Mouse (Mus musculus): Measurements from ENCODE around the gene Prkcg. TPM values are rescaled to one million over a fixed set of nuclear protein-coding genes. Genes with fewer than 3 reads are reported as not detected.
A peak's percentile ranks its signal among the peaks of the same experiment; 100 is the strongest.

Prkcg gene
- polyA plus RNA-seq, 1 experiment: not detected

DNA sequence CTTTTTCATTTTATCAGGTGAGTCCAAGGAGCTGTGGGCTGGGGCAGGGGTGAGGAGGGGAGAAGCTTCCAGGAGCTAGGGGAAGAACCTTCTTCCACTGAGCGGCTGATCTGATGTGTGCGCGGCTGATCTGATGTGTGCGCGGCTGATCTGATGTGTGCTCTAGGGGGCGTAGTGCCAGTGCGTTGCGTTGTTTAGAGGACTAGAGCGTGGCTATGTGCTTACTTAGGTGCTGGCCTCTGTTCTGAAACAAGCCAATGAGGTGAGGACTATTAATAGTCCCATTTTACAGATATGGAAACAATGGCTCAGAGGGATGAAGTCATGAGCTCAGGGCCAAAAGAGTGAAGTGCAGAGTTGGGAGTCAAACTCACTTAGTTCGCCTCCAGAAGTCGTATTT lies 50.0 kb downstream of the Prkcg start:
- H3K27ac ChIP-seq (ENCODE audit: insufficient read depth, low read depth, low read length): 0 out of 2 replicates have a peak overlapping the region, but pooled peaks have one; percentile 15
- TF ChIP-seq POLR2A (IDR thresholded peaks at IDR 0.05; ENCODE audit: insufficient read depth, low read depth, low read length) (no peak), CTCF (IDR thresholded peaks at IDR 0.05; ENCODE audit: insufficient read depth, low read depth, low read length) (no peak)
- 65% methylated on average over 11 of the region's 11 CpGs for WGBS
- peaks cover 14% of the 10 kb centered on the region for H3K4me1 ChIP-seq (ENCODE audit: control insufficient read depth, insufficient read depth, low read length)
- no peak overlapping the region for H3K4me3 ChIP-seq (ENCODE audit: insufficient read depth, low read depth, low read length)

DNA sequence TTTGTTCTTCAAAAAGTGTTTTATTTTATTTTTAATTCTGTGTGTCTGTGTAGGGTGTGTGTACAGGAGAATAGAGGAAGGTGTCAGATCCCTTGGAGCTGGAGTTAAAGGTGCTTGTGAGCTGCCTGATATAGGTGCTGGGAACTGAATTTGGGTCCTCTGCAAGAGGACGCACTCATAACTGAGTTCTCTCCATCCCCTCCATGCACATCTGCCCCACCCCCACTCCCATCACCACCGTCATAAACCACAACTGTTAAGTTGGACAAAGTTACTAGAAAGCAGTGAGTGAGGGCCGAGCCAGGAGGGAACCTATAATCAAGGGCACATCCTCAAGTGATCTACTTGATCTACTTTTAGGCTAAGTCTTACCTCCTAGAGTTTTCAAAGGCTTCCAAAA lies 54.9 kb downstream of the Prkcg start:
- 92% methylated on average over 3 of the region's 3 CpGs for WGBS
- Histone ChIP-seq H3K4me3 (ENCODE audit: insufficient read depth, low read depth, low read length) (no peak overlapping the region), H3K4me1 (ENCODE audit: control insufficient read depth, insufficient read depth, low read length) (peaks cover 2% of the 10 kb centered on the region), H3K27ac (ENCODE audit: insufficient read depth, low read depth, low read length) (no peak overlapping the region)
- TF ChIP-seq CTCF (IDR thresholded peaks at IDR 0.05; ENCODE audit: insufficient read depth, low read depth, low read length) (no peak), POLR2A (IDR thresholded peaks at IDR 0.05; ENCODE audit: insufficient read depth, low read depth, low read length) (no peak)

DNA sequence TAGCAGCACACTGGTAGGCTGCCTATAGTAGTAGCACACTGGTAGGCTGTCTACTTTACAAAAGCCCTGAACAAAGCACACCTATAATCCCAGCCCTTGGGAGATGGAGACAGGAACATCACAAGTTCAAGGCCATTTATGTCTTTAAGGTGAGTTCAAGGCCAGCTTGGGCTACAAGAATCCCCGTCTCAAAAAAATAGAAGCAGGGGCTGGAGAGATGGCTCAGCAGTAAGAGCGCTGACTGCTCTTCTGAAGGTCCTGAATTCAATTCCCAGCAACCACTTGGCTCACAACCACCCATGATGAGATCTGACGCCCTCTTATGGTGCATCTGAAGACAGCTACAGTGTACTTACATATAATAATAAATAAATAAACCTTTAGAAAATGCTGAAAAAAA lies 56.3 kb downstream of the Prkcg start:
- TF ChIP-seq CTCF (IDR thresholded peaks at IDR 0.05; ENCODE audit: insufficient read depth, low read depth, low read length) (no peak), POLR2A (IDR thresholded peaks at IDR 0.05; ENCODE audit: insufficient read depth, low read depth, low read length) (no peak)
- WGBS: 96% methylated on average over 3 of the region's 3 CpGs
- Histone ChIP-seq H3K4me3 (ENCODE audit: insufficient read depth, low read depth, low read length) (no peak overlapping the region), H3K4me1 (ENCODE audit: control insufficient read depth, insufficient read depth, low read length) (no peaks in the 10 kb centered on the region), H3K27ac (ENCODE audit: insufficient read depth, low read depth, low read length) (no peak overlapping the region)

DNA sequence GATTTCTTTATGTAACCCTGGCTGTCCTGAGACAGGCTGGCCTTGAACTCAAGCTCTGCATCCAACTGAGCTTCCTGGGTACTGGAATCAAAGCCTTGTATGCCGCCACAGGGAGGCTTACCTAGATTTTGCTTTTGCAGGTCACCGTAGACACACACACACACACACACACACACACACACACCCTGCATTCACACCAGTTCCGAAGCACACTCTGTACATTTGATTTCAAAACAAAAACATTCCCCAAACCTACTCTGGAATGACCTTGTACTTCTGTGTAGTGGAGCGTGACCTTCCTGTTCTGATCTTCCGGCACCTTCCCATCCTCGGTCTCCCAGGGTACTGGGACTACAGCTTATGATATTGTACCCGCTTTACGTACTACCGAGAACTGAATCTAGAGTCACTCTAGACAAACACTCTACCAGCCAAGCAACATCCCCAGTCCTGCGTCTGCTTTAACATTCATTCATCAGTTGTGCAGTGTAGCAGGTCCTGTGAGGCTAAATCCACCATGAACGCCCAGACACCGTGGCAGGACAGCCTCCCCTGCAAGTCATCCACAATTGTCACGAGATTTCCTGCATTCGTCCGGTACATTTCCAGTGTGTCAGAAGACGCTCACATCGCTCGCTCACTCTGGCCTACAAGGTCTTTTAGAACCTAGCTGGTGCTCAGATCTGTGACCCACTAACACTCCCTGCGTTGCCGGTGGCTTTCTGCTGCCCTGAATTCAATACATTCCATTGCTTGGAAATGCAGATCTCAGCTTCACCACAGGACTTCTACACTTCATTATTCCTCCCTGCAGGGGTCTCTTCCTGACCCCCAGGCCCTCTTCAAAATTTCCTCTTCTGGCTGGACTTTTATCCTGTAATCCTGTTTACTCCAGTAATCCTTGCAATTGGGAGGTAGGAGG lies 58.6 kb downstream of the Prkcg start:
- Histone ChIP-seq H3K4me1 (ENCODE audit: control insufficient read depth, insufficient read depth, low read length) (no peaks in the 10 kb centered on the region), H3K4me3 (ENCODE audit: insufficient read depth, low read depth, low read length) (no peak overlapping the region), H3K27ac (ENCODE audit: insufficient read depth, low read depth, low read length) (peak overlapping the region; percentile 17; the same call in 1 of the 2 replicates)
- TF ChIP-seq POLR2A (IDR thresholded peaks at IDR 0.05; ENCODE audit: insufficient read depth, low read depth, low read length) (no peak), CTCF (IDR thresholded peaks at IDR 0.05; ENCODE audit: insufficient read depth, low read depth, low read length) (no peak)
- 49% methylated on average over 20 of the region's 20 CpGs for WGBS

DNA sequence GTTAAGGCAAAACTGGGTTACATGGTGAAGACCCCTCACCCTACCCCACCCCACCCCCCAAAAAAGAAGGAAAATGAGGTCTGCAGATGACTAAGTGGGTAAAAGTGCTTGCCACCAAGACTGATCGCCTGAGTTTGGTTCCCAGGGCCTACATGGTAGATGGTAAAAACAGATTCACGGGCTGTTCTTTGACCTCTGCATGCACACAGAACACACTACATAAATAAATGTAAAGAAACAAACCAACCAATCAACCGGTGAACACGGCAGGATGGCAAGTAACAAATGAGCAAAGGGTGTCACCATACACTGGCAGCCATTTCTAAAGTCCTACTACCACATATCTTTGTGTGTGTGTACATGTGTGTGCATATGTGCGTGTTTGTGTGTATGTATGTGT lies 59.3 kb downstream of the Prkcg start:
- WGBS: 60% methylated on average over 5 of the region's 5 CpGs
- no peak overlapping the region for H3K4me3 ChIP-seq (ENCODE audit: insufficient read depth, low read depth, low read length)
- TF ChIP-seq CTCF (IDR thresholded peaks at IDR 0.05; ENCODE audit: insufficient read depth, low read depth, low read length): no peak
- no peak for TF ChIP-seq POLR2A (IDR thresholded peaks at IDR 0.05; ENCODE audit: insufficient read depth, low read depth, low read length)
- no peak overlapping the region for H3K27ac ChIP-seq (ENCODE audit: insufficient read depth, low read depth, low read length)
- H3K4me1 ChIP-seq (ENCODE audit: control insufficient read depth, insufficient read depth, low read length): no peaks in the 10 kb centered on the region

DNA sequence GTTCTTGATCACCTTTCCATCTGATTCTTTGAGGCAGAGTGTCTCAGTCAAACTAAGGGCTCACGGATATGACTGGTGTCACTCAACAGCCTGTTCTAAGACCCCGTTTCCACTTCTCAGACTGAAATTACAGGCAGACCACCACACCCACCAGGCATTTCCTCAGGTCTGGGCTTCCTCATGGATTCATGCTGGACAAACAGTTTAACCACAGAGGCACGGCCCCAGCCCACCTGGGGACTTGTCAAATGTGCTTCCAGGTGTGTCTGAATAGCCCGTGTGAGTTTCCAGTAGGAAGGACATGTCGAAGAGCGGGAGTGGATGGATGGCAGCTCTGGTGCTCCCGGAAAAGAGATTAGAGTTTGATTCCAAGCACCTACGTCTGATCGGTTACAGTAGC lies 60.8 kb downstream of the Prkcg start:
- TF ChIP-seq CTCF (IDR thresholded peaks at IDR 0.05; ENCODE audit: insufficient read depth, low read depth, low read length) (no peak), POLR2A (IDR thresholded peaks at IDR 0.05; ENCODE audit: insufficient read depth, low read depth, low read length) (no peak)
- H3K4me1 ChIP-seq (ENCODE audit: control insufficient read depth, insufficient read depth, low read length): no peaks in the 10 kb centered on the region
- no peak overlapping the region for H3K4me3 ChIP-seq (ENCODE audit: insufficient read depth, low read depth, low read length)
- 94% methylated on average over 9 of the region's 9 CpGs for WGBS
- no peak overlapping the region for H3K27ac ChIP-seq (ENCODE audit: insufficient read depth, low read depth, low read length)

DNA sequence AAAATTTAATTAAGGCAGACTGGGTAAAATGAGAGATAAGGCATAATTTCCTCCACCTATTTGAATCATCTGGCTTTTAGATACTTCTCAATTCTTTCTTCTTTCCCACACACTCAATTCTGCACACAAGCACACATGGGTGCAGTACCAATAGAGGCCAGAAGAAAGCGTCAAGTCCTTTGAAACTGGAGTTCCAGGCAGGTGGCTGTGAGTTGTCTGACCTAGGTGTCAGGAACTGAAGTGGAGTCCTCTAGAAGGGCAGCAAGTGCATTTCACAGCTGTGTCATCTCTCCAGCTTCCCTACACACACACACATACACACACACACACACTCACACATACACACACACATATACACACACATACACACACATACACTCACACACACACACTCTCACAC lies 62.6 kb downstream of the Prkcg start:
- Histone ChIP-seq H3K27ac (ENCODE audit: insufficient read depth, low read depth, low read length) (no peak overlapping the region), H3K4me1 (ENCODE audit: control insufficient read depth, insufficient read depth, low read length) (no peaks in the 10 kb centered on the region), H3K4me3 (ENCODE audit: insufficient read depth, low read depth, low read length) (no peak overlapping the region)
- 84% methylated on average over 1 of the region's 1 CpGs for WGBS
- TF ChIP-seq POLR2A (IDR thresholded peaks at IDR 0.05; ENCODE audit: insufficient read depth, low read depth, low read length) (no peak), CTCF (IDR thresholded peaks at IDR 0.05; ENCODE audit: insufficient read depth, low read depth, low read length) (no peak)

DNA sequence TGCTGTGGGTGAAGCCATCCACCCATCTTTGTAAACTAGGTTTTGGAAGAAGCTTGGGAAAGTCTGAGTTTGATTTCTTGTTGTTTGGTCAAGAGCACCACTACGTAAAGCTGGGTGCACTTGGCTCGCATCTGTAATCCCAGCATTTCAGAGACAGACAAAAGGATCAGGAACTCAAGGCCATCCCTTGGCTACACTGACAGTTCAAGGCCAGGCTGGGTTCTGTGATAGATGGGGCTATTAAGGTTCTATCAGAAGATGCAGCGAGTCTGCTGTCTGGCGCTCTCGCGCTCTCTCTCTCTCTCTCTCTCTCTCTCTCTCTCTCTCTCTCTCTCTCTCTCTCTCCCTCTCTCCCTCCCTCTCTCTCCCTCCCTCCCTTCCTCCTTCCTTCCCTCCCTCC lies 65.9 kb downstream of the Prkcg start:
- TF ChIP-seq POLR2A (IDR thresholded peaks at IDR 0.05; ENCODE audit: insufficient read depth, low read depth, low read length) (no peak), CTCF (IDR thresholded peaks at IDR 0.05; ENCODE audit: insufficient read depth, low read depth, low read length) (no peak)
- Histone ChIP-seq H3K4me3 (ENCODE audit: insufficient read depth, low read depth, low read length) (no peak overlapping the region), H3K4me1 (ENCODE audit: control insufficient read depth, insufficient read depth, low read length) (no peaks in the 10 kb centered on the region), H3K27ac (ENCODE audit: insufficient read depth, low read depth, low read length) (no peak overlapping the region)
- 87% methylated on average over 6 of the region's 6 CpGs for WGBS

DNA sequence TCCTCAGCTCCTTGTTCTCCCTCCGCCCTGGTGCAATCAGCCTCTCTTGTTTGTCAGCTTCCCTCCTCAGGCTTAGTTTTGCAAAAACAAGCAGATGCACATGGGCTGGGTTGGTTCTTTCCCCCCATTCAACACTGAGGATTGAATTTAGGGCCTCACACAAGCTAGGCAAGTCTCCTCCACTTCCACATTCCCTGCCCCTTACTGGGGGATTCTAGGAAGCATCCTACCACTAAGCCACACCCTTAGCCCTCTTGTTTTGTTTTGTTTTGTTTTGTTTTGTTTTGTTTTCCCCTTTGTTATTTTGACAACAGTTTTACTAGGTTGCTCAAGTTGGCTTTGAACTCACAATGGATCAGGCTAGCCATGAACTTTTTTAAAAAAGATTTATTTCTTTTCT lies 71.7 kb downstream of the Prkcg start:
- 79% methylated on average over 1 of the region's 1 CpGs for WGBS
- Histone ChIP-seq H3K4me1 (ENCODE audit: control insufficient read depth, insufficient read depth, low read length) (no peaks in the 10 kb centered on the region), H3K4me3 (ENCODE audit: insufficient read depth, low read depth, low read length) (no peak overlapping the region), H3K27ac (ENCODE audit: insufficient read depth, low read depth, low read length) (no peak overlapping the region)
- TF ChIP-seq POLR2A (IDR thresholded peaks at IDR 0.05; ENCODE audit: insufficient read depth, low read depth, low read length): no peak
- TF ChIP-seq CTCF (IDR thresholded peaks at IDR 0.05; ENCODE audit: insufficient read depth, low read depth, low read length): no peak
